Mouse (Mus musculus) ES-Bruce4 (cell line): ENCODE measurements around the gene D630045J12Rik.

Experiments used
- CTCF ChIP-seq: IDR thresholded peaks from one replicate; pipeline ENCODE4 v1.8.1; 2011; ENCODE audit warnings: low read depth, low read length
- EP300 ChIP-seq: IDR thresholded peaks from 2 replicates; pipeline ENCODE4 v1.6.1; 2011; ENCODE audit warnings: low read depth, low read length; ENCODE audit not compliant: insufficient read depth
- POLR2A ChIP-seq: IDR thresholded peaks from one replicate; pipeline ENCODE4 v1.8.1; 2011; ENCODE audit warnings: low read length; ENCODE audit not compliant: insufficient read depth

DNA sequence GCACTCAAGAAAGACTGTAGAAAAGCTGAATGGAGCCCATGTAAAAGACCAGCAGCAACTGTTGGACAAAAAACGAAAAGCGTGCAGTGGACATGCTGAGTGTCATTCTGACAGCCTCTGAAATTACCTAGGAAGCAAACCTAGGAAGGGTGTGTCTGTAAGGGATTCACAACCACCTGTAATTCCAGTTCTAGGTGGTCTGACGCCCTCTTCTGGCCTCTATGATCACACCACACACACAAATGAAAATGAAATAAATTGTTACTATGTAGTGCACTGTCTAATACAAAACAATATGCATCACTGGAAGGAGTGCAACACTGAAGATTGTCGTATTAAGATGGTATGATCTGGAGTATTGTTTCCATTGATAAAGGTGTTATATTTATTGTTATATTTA, 8.1 kb upstream of the D630045J12Rik start:
- no peak for TF ChIP-seq EP300
- TF ChIP-seq CTCF: no peak
- TF ChIP-seq POLR2A: no peak
